8 mouse cellular contexts compared by ENCODE assay signal in the genomic region with DNA sequence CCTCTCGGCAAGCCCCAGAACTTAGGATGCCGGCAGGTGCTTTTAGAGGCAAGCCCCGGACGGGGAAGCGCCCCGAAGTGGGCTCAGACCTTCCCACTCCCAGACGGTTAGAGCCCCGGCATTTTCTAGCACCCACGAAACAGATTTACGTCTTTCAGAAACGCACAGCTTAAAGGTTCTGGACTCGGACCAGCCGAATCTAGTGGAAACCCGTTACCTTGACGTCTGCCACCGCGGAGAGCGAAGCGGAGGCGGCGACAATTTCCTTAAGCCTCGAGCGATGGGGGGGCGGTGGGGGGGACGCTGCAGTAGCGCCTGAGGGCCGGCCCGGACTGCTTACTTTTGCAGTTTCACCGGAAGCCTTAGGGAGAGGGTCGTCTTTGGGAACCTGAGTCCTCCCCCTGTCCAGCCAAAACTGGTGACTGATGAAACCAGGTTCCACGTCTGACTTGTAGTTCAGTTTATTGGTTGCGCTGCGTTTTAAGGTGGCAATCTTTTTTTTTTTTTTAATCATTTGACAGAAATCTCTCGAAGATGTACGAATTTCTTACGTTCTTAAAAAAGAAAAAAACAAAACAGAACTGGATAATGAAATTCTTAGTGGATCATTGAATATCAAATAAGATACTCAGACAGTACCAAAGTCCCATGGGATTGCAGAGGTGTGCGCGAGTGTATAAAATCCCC. TPM values are rescaled to one million over a fixed set of nuclear protein-coding genes. Genes with fewer than 3 reads are reported as not detected.
A peak's percentile ranks its signal among the peaks of the same experiment; 100 is the strongest.
DNase-seq lines count a peak whose midpoint lies in the region; ATAC-seq lines count a peak whose summit lies in the region.

No protein-coding gene starts in this region.

- DNase-seq in CD4-positive, CD25-positive, alpha-beta regulatory T cell, adult 2 months (ENCODE audit: low read depth, low spot score), result peak; percentile 76
- DNase-seq in NIH3T3 (ENCODE audit: low read depth), result peak; percentile 60
- peak; percentile 5 for DNase-seq in embryo, embryonic 9.5 days (ENCODE audit: extremely low spot score)
- peak; percentile 28 to 38 for DNase-seq in lung, adult 18-20 months
- DNase-seq in thymus, adult 18-20 months, result no peak

- peak overlapping the region; percentile 96 for H3K4me3 ChIP-seq in heart, embryonic 13.5 days
- peak overlapping the region; percentile 95 for H3K4me3 ChIP-seq in kidney, embryonic 16.5 days (ENCODE audit: low read length)
- peak overlapping the region; percentile 87 for H3K4me3 ChIP-seq in neural tube, embryonic 12.5 days

- peak overlapping the region; percentile 90 for H3K27ac ChIP-seq in heart, embryonic 13.5 days (replicated peaks)
- H3K27ac ChIP-seq in kidney, embryonic 16.5 days (ENCODE audit: low read length), result peak overlapping the region; percentile 88
- H3K27ac ChIP-seq in neural tube, embryonic 12.5 days, result no peak overlapping the region

- H3K9me3 ChIP-seq in heart, embryonic 13.5 days, result no peaks in the 10 kb centered on the region
- no peaks in the 10 kb centered on the region for H3K9me3 ChIP-seq in kidney, embryonic 16.5 days (ENCODE audit: low read length)
- no peaks in the 10 kb centered on the region for H3K9me3 ChIP-seq in neural tube, embryonic 12.5 days

- peaks cover 14% of the 10 kb centered on the region for H3K4me1 ChIP-seq in heart, embryonic 13.5 days
- H3K4me1 ChIP-seq in kidney, embryonic 16.5 days (ENCODE audit: insufficient read depth, low read length), result peaks cover 21% of the 10 kb centered on the region
- H3K4me1 ChIP-seq in neural tube, embryonic 12.5 days, result peaks cover 3% of the 10 kb centered on the region; the same call in 1 of the 2 replicates

- H3K4me2 ChIP-seq in heart, embryonic 13.5 days, result peak overlapping the region; percentile 87
- H3K4me2 ChIP-seq in kidney, embryonic 16.5 days (replicated peaks; ENCODE audit: low read depth, low read length), result peak overlapping the region; percentile 75
- H3K4me2 ChIP-seq in neural tube, embryonic 12.5 days (replicated peaks), result peak overlapping the region; percentile 91

- H3K36me3 ChIP-seq in heart, embryonic 13.5 days, result no peaks in the 10 kb centered on the region
- no peaks in the 10 kb centered on the region for H3K36me3 ChIP-seq in kidney, embryonic 16.5 days (ENCODE audit: insufficient read depth, low read length)
- H3K36me3 ChIP-seq in neural tube, embryonic 12.5 days, result no peaks in the 10 kb centered on the region

- peak overlapping the region; percentile 98 for H3K9ac ChIP-seq in heart, embryonic 13.5 days
- H3K9ac ChIP-seq in kidney, embryonic 16.5 days (replicated peaks; ENCODE audit: low read length), result peak overlapping the region; percentile 98
- peak overlapping the region; percentile 85 for H3K9ac ChIP-seq in neural tube, embryonic 12.5 days

- ATAC-seq in heart, embryonic 13.5 days (ENCODE audit: extremely low read depth, insufficient number of reproducible peaks, low FRiP score, low TSS enrichment), result no peak
- peak; percentile 77 for ATAC-seq in kidney, embryonic 16.5 days (ENCODE audit: low FRiP score, low TSS enrichment)
- peak; percentile 59; the same call in 1 of the 2 replicates for ATAC-seq in neural tube, embryonic 12.5 days (ENCODE audit: low FRiP score, low read depth)

- 3% methylated on average over 38 of the region's 38 CpGs for WGBS in heart, embryonic 13.5 days
- WGBS in kidney, embryonic 16.5 days, result under 1% methylated on average over 38 of the region's 38 CpGs
- WGBS in neural tube, embryonic 12.5 days, result 2% methylated on average over 38 of the region's 38 CpGs

- peaks cover 9% of the 10 kb centered on the region for H3K27me3 ChIP-seq in heart, embryonic 13.5 days (replicated peaks)
- H3K27me3 ChIP-seq in kidney, embryonic 16.5 days (ENCODE audit: insufficient read depth, low read length), result no peaks in the 10 kb centered on the region
- H3K27me3 ChIP-seq in neural tube, embryonic 12.5 days (replicated peaks), result no peaks in the 10 kb centered on the region

RNA-seq across cellular contexts. Expression of gene Fndc3a, which starts 0.7 kb away (rescaled TPM):
- polyA plus RNA-seq in heart, embryonic 13.5 days (2015; fragmentation: Nextera tagmentation; extraction: Ambion mirVana), result 21.5 and 22.1 TPM in 2 replicates
- polyA plus RNA-seq in kidney, embryonic 16.5 days (2015; fragmentation: Nextera tagmentation; extraction: Ambion mirVana), result 47.6 and 51.3 TPM in 2 replicates
- polyA plus RNA-seq in neural tube, embryonic 12.5 days (2016; fragmentation: Nextera tagmentation; extraction: Ambion mirVana), result 43.2 and 45.2 TPM in 2 replicates

Comparison
In these comparisons a context has a peak if more than half of its experiments do, and no peak if none do; other contexts are left out.
1. DNase-seq: peak in CD4-positive, CD25-positive, alpha-beta regulatory T cell, adult 2 months (single experiment), NIH3T3 (single experiment), embryo, embryonic 9.5 days (single experiment) and lung, adult 18-20 months (2 of 2); none in thymus, adult 18-20 months (0 of 2).
2. Peak in every context shown above with its lines, with median percentiles within 50 percentile points of each other: H3K4me2 ChIP-seq, H3K4me3 ChIP-seq and H3K9ac ChIP-seq.